Mouse (Mus musculus) liver, embryonic 11.5 days (tissue): ENCODE results near the gene Cpeb2. TPM values are rescaled to one million over a fixed set of nuclear protein-coding genes. Genes with fewer than 3 reads are reported as not detected.
A peak's percentile ranks its signal among the peaks of the same experiment; 100 is the strongest.

Experiments
- ATAC-seq: fragments of 200-750 bp; cut with Nextera tagmentation; replicated peaks from 2 replicates; pipeline ENCODE4 v1.8.0; 2017; ENCODE audit warnings: moderate number of reproducible peaks, mild to moderate bottlenecking, moderate TSS enrichment, moderate library complexity; ENCODE audit not compliant: low FRiP score
- DNase-seq: peaks from one replicate; pipeline ENCODE4 v3.0.0-alpha.2; 2017; ENCODE audit warnings: low spot score
- H3K27ac ChIP-seq: fragments of 300-500 bp; sonication (generic); 2 replicates; pipeline ENCODE4 v1.5.1; 2014; ENCODE audit warnings: mild to moderate bottlenecking, low read depth, low read length, control low read depth
- H3K27me3 ChIP-seq: fragments of 300-500 bp; sonication (generic); replicated peaks from 2 replicates; pipeline ENCODE4 v1.6.1; 2014; ENCODE audit warnings: low read length, mixed read lengths; ENCODE audit not compliant: control insufficient read depth, insufficient read depth
- H3K36me3 ChIP-seq: fragments of 300-500 bp; sonication (generic); 2 replicates; pipeline ENCODE4 v1.6.1; 2014; ENCODE audit warnings: mild to moderate bottlenecking, low read length, moderate library complexity, mixed read lengths; ENCODE audit not compliant: control insufficient read depth, insufficient read depth
- H3K4me1 ChIP-seq: fragments of 300-500 bp; sonication (generic); replicated peaks from 2 replicates; pipeline ENCODE4 v1.6.1; 2014; ENCODE audit warnings: low read length, mixed read lengths; ENCODE audit not compliant: control insufficient read depth, insufficient read depth
- H3K4me2 ChIP-seq: fragments of 300-500 bp; sonication (generic); 2 replicates; pipeline ENCODE4 v1.6.1; 2014; ENCODE audit warnings: mild to moderate bottlenecking, control low read depth, moderate library complexity
- H3K4me3 ChIP-seq: fragments of 300-500 bp; sonication (generic); 2 replicates; pipeline ENCODE4 v1.5.1; 2014; ENCODE audit warnings: low read depth, low read length, control low read depth
- H3K9ac ChIP-seq: fragments of 300-500 bp; sonication (generic); 2 replicates; pipeline ENCODE4 v1.6.1; 2014; ENCODE audit warnings: low read depth, low read length, control low read depth
- H3K9me3 ChIP-seq: fragments of 300-500 bp; sonication (generic); 2 replicates; pipeline ENCODE4 v1.6.1; 2016; ENCODE audit warnings: low read length, inconsistent platforms, mixed read lengths; ENCODE audit not compliant: control insufficient read depth
- WGBS: fragments of 180-500 bp; shearing (Covaris S2); extraction: QIAGEN DNeasy Blood & Tissue Kit; methylation state at CpG from one replicate; pipeline ENCODE4 v1.1.7; 2014; 5-methylcytosine and 5-hydroxymethylcytosine counted together
- polyA plus RNA-seq: library from polyadenylated mRNA; unstranded; fragments of >200 nt; fragmentation: Nextera tagmentation; extraction: Ambion mirVana; gene quantifications from 2 replicates; pipeline ENCODE4 v1.2.1, GENCODE M21; 2014

Cpeb2 gene
- polyA plus RNA-seq = 1.1 and 1.5 TPM in 2 replicates

- peaks cover 3% of the 10 kb centered on the region for H3K4me1 ChIP-seq
- peak within 1 kb of the TSS; percentile 89 for H3K4me3 ChIP-seq
- DNase-seq = peak; percentile 91
- ATAC-seq = peak; percentile 84
- peak within 1 kb of the TSS; percentile 99 for H3K4me2 ChIP-seq
- H3K27me3 ChIP-seq = peaks cover 2% of the 10 kb centered on the region; the same call in 1 of the 2 replicates
- peak within 1 kb of the TSS; percentile 83 for H3K9ac ChIP-seq
- H3K27ac ChIP-seq = peak within 1 kb of the TSS; percentile 96
- no peaks in the 10 kb centered on the region for H3K36me3 ChIP-seq
- WGBS = under 1% methylated on average over 80 of the region's 89 CpGs
- no peaks in the 10 kb centered on the region for H3K9me3 ChIP-seq
Measured at GRCm38 (mm10) chr5:43232480-43233315, at the start of gene Cpeb2. Cpeb2 (plus strand) TSS chr5:43233170.

GRCm38 (mm10) chr5:43183556-43183955, 49.4 kb upstream of the Cpeb2 start:
- H3K4me1 ChIP-seq = no peaks in the 10 kb centered on the region
- ATAC-seq = no peak

GRCm38 (mm10) chr5:43184834-43185233, 48.1 kb upstream of the Cpeb2 start:
- Histone ChIP-seq H3K36me3 (no peaks in the 10 kb centered on the region), H3K9me3 (no peaks in the 10 kb centered on the region), H3K4me1 (no peaks in the 10 kb centered on the region), H3K27me3 (no peaks in the 10 kb centered on the region), H3K4me2 (no peak overlapping the region), H3K27ac (no peak overlapping the region), H3K9ac (no peak overlapping the region), H3K4me3 (no peak overlapping the region)
- 73% methylated on average over 3 of the region's 3 CpGs for WGBS
- no peak for ATAC-seq
- no peak for DNase-seq

More at GRCm38 (mm10) chr5:43183556-43183955, 49.4 kb upstream of the Cpeb2 start:
- Histone ChIP-seq H3K36me3 (no peaks in the 10 kb centered on the region), H3K27me3 (no peaks in the 10 kb centered on the region), H3K9me3 (no peaks in the 10 kb centered on the region), H3K27ac (no peak overlapping the region), H3K4me3 (no peak overlapping the region), H3K4me2 (no peak overlapping the region), H3K9ac (no peak overlapping the region)
- DNase-seq = no peak

- 70% methylated on average over 3 of the region's 3 CpGs for WGBS
- ATAC-seq = no peak
Measured at GRCm38 (mm10) chr5:43185478-43185877, 47.5 kb upstream of the Cpeb2 start.

GRCm38 (mm10) chr5:43200686-43201085, 32.3 kb upstream of the Cpeb2 start:
- H3K4me3 ChIP-seq = no peak overlapping the region
- H3K4me1 ChIP-seq = no peaks in the 10 kb centered on the region
- 70% methylated on average over 4 of the region's 4 CpGs for WGBS
- ATAC-seq (no peak), DNase-seq (no peak)
- H3K4me2 ChIP-seq = no peak overlapping the region
- no peaks in the 10 kb centered on the region for H3K36me3 ChIP-seq
- no peaks in the 10 kb centered on the region for H3K9me3 ChIP-seq
- H3K27ac ChIP-seq = no peak overlapping the region
- no peak overlapping the region for H3K9ac ChIP-seq
- no peaks in the 10 kb centered on the region for H3K27me3 ChIP-seq

More at GRCm38 (mm10) chr5:43185478-43185877, 47.5 kb upstream of the Cpeb2 start:
- no peak overlapping the region for H3K9ac ChIP-seq
- H3K9me3 ChIP-seq = no peaks in the 10 kb centered on the region
- no peaks in the 10 kb centered on the region for H3K27me3 ChIP-seq
- H3K36me3 ChIP-seq = no peaks in the 10 kb centered on the region
- H3K27ac ChIP-seq = no peak overlapping the region
- H3K4me2 ChIP-seq = no peak overlapping the region
- no peak overlapping the region for H3K4me3 ChIP-seq
- H3K4me1 ChIP-seq = no peaks in the 10 kb centered on the region
- no peak for DNase-seq

- H3K4me2 ChIP-seq = no peak overlapping the region
- 63% methylated on average over 6 of the region's 6 CpGs for WGBS
- DNase-seq (no peak), ATAC-seq (no peak)
- H3K9me3 ChIP-seq = no peaks in the 10 kb centered on the region
- H3K9ac ChIP-seq = no peak overlapping the region
- no peaks in the 10 kb centered on the region for H3K4me1 ChIP-seq
- H3K27me3 ChIP-seq = no peaks in the 10 kb centered on the region
- H3K4me3 ChIP-seq = no peak overlapping the region
- H3K36me3 ChIP-seq = no peaks in the 10 kb centered on the region
- no peak overlapping the region for H3K27ac ChIP-seq
Measured at GRCm38 (mm10) chr5:43206495-43207053, 26.4 kb upstream of the Cpeb2 start.

GRCm38 (mm10) chr5:43217468-43217867, 15.5 kb upstream of the Cpeb2 start:
- H3K4me2 ChIP-seq = no peak overlapping the region
- no peaks in the 10 kb centered on the region for H3K27me3 ChIP-seq
- peak; percentile 51; the same call in 1 of the 2 replicates for ATAC-seq
- H3K27ac ChIP-seq = no peak overlapping the region
- 54% methylated on average over 4 of the region's 4 CpGs for WGBS
- no peaks in the 10 kb centered on the region for H3K4me1 ChIP-seq
- no peak overlapping the region for H3K9ac ChIP-seq
- no peaks in the 10 kb centered on the region for H3K36me3 ChIP-seq
- DNase-seq = no peak
- no peak overlapping the region for H3K4me3 ChIP-seq
- no peaks in the 10 kb centered on the region for H3K9me3 ChIP-seq

GRCm38 (mm10) chr5:43217987-43218846, 14.8 kb upstream of the Cpeb2 start:
- Histone ChIP-seq H3K4me3 (no peak overlapping the region), H3K4me2 (no peak overlapping the region)
- ATAC-seq = no peak

More at GRCm38 (mm10) chr5:43217987-43218846, 14.8 kb upstream of the Cpeb2 start:
- H3K4me1 ChIP-seq = no peaks in the 10 kb centered on the region
- H3K27me3 ChIP-seq = no peaks in the 10 kb centered on the region
- no peaks in the 10 kb centered on the region for H3K36me3 ChIP-seq
- DNase-seq = no peak
- H3K9ac ChIP-seq = no peak overlapping the region
- no peak overlapping the region for H3K27ac ChIP-seq
- 64% methylated on average over 10 of the region's 10 CpGs for WGBS
- H3K9me3 ChIP-seq = no peaks in the 10 kb centered on the region
